Mouse (Mus musculus) heart, postnatal 25 days (tissue): ENCODE measurements around the gene Med16. TPM values are rescaled to one million over a fixed set of nuclear protein-coding genes. Genes with fewer than 3 reads are reported as not detected.

Experiments
- DNase-seq: peaks from one replicate; pipeline ENCODE4 v3.0.0; 2022; ENCODE audit warnings: low spot score
- intact Hi-C: fragments of 180-260 bp; cut with DNase I; formaldehyde crosslinking; loops from one replicate; pipeline ENCODE4 v1.15.1; 2025
- total RNA-seq, 2 experiments: library from RNA; stranded (reverse); gene quantifications; 2 replicates each; pipeline ENCODE4 v1.2.3; 2021

Gene Med16
- 10 to 100 TPM; 49.2 to 50.7 TPM for total RNA-seq

DNA sequence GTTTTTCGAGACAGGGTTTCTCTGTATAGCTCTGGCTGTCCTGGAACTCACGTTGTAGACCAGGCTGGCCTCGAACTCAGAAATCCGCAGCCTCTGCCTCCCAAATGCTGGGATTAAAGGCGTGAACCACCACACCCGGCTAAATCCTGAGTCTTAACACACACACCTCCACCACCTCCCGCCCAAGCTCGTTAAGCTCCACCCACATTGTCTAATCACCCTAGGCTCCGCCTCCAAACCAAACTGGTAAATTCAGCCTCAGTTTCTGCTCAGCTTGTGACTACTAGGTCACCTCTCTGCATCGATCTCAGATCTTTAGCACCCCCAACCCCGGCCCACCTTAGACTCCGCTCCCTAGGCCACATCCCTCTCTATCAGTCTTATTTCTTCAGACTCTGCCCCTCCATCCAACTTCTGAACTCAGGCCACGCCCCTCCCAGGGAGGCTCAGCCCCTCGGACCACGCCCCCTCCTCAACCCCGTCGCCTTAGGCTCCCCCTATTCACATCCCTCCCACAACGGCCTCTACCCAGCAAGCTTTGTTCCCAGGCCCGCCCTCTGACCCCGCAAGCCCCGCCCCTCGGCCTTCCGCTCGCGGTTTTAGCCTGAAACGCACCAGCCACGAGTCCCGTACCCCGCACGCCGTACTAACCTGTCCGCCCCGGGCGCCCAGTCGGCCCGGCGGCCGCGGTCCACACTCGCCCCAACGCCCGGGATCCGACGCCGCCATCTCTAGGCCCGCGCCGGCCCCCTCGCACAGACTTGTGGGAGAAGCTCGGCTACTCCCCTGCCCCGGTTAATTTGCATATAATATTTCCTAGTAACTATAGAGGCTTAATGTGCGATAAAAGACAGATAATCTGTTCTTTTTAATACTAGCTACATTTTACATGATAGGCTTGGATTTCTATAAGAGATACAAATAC is at the start of gene Med16:
TSS of gene Med16 (minus strand) at position 757 of the 925 bp plus-strand sequence.
- DNase-seq, result peak; percentile 93
- intact Hi-C loops, result no loop called here

DNA sequence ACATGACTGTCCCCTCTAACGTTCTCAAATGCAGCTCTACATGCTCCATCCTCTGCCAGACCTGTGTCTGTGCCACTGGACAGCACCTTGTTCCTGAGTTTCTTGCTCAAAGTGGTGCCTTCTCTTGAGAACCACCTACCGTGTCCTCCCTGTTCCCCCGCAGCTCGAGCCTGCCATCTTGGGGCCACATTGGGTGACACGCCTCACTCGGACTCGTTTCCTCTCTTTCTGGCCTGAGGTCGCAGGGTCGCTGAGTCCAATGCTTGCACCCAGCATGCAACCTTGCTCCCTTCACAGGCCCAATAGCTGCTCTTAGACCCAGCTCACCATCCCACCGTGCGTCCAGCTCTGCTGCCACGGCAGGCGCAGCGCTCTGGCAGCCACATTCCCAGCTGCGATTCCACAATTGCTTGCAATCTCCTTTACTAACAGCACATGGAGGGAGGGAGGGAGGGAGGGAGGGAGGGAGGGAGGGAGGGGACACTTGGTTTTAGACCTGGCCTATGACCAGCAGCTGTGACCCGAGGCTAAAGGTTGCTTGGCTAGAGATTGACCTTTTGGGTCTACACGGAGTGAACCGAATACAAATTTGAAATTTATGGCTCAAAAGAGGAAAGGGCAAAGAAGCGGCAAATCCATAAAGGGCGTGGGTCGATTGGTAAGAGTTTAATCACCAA is 49.6 kb upstream of the Med16 start:
- peak; percentile 59 for DNase-seq
- intact Hi-C loops, result loop anchor here (1.0 kb wide), 1 partner anchor 33 kb away; no protein-coding TSS in a partner anchor

GRCm38 (mm10) chr10:79956643-79957154 is 48.0 kb upstream of the Med16 start:
- DNase-seq, result no peak
- intact Hi-C loops, result loop anchor here (2.0 kb wide), 1 partner anchor 122 kb away; no protein-coding TSS in a partner anchor

DNA sequence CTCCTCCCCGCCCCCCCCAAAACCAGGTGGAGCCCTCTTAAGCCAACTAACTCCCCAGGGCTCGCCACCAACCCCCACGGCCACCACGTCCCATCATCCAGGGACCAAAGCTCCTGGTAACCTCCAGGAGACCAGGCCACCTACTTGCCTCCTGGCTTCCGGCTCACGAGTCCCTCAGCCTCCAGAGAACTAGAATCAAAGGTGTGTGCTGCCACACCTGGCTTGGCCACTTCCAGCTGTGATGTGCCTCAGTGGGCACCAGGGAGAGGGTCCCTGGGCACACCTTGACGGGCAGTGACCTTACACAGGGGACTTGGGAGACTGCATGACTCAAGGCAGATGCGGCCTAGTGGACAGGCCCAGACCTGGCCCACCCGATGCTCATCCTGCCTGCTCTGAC is 47.0 kb upstream of the Med16 start:
- intact Hi-C loops, result loop anchor here (2.0 kb wide), 2 partner anchors 63 to 121 kb away; no protein-coding TSS in a partner anchor
- DNase-seq, result no peak

DNA sequence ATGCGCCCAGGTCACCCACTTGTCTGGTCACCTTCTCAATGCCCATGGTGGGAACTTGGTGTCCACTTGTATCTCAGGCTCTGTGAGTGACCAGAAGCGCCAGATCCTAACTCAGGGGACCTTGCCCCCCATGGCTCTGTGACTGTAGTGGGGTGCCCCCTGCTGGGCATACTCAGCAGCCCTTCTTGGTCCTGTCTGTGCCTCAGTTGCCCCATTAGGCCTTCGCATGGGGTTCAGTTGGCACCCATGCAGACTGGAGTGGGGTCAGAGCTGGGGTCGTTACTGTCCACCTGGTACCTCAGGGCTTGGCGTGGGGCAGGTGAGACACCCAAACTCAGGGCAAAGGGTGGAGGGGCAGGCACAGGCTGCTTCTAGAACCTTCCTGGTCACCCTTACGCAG is 45.2 kb upstream of the Med16 start:
- intact Hi-C loops, result loop anchor here (2.0 kb wide), 1 partner anchor 61 kb away; no protein-coding TSS in a partner anchor

GRCm38 (mm10) chr10:79950661-79951060 is 41.9 kb upstream of the Med16 start:
- intact Hi-C loops, result no loop called here
- DNase-seq, result no peak

More for the DNA sequence above, 45.2 kb upstream of the Med16 start:
- DNase-seq, result no peak

DNA sequence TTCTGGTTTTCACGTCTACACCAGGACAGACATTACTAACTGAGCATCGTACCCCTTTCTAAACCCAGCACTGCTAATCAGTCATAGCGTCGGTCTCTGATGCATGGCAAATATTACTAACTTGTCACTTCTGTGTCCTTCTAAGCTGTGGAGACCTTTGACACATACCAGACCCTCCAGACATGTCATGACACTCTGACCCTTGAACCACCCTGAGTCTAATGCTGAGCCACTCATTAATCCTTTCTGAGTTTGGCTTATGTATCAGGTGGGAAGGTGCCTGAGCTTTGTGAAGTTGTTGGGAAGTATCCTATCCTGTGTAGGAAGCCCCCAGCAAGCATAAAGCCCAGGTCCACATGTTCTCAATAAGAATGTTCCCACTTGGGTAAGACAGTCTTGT is 41.1 kb upstream of the Med16 start:
- intact Hi-C loops, result no loop called here
- DNase-seq, result no peak

DNA sequence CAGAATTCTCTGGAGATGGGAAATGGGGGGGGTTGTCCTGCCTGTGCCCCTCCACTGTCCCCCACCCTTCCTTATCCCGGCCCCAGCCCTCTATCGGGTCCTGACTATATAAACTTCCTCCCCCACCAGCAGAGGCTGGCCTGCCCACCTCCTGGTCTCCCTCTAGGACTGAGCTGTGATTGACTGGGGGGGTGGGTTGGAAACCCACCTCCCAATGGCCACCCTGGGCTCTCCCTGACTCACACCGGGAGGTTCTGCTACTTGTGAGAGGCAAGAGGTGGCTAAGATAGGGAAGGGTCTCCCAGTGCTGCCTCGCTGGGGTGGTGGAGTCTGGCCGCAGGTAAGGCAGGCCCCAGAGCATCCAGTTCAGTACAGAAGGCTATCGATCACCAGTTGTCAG is 38.8 kb upstream of the Med16 start:
- intact Hi-C loops, result no loop called here
- no peak for DNase-seq

- DNase-seq, result no peak
- intact Hi-C loops, result no loop called here
Observed at GRCm38 (mm10) chr10:79946752-79947322, 38.1 kb upstream of the Med16 start.

DNA sequence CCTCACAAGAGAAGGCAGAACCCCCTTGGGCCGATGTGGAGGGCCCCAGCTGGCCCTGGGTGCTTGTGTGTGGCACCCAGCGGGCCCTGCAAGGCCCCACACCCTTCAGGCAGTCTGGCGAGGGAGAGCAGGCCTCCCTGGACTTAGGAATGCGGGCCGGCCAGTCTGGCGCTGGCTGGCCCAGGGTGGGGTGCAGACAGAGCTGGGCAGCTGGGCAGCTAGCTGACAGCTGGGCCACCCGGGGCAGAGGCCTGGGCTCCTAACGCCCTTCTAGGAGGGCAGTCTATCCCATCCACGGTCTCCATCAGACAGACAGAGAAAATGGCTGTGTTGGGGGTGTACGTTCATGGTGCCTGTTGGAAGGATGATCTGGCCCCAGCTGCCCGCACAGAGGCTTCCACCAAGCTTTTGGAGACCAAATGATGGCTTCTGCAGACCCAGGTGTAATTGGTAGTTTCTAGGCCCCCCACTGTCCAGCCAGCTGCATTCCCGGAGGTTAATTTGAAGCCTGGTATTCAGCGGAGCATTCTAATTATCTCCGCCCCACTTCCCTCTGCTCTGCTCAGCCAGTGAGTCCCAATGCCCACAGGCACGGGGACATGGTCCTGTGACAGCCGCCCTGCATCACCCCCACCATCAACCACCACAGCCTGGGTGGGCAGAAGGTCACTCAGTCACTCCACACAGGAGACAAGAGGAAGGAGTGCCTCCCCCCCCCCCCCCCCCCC is 36.9 kb upstream of the Med16 start:
- no peak for DNase-seq
- intact Hi-C loops, result no loop called here

DNA sequence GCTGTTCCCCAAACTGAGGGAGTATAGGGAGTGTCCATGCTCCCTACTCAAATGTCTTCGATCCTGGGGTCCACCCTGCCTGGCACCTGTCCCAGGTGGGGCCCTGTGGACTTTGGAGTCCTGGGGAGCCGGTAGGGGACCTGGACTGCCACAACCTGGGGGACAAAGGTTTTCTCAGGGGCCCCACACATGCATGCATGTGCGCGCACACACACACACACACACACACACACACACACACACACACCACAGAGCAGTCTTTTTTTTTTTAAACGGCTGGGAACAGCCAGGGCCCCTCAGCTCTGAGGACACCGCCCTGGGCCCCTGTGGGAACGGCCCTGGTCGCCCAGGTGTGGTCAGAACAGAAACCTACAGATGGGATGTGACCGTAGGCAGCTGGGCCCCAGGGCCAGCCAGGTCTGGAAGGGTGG is 34.8 kb upstream of the Med16 start:
- intact Hi-C loops, result no loop called here
- no peak for DNase-seq

- intact Hi-C loops, result no loop called here
- DNase-seq, result no peak
Observed at GRCm38 (mm10) chr10:79942988-79943387, 34.3 kb upstream of the Med16 start.

- intact Hi-C loops, result no loop called here
- peak; percentile 39 for DNase-seq
Observed at GRCm38 (mm10) chr10:79940749-79941148, 32.0 kb upstream of the Med16 start.

DNA sequence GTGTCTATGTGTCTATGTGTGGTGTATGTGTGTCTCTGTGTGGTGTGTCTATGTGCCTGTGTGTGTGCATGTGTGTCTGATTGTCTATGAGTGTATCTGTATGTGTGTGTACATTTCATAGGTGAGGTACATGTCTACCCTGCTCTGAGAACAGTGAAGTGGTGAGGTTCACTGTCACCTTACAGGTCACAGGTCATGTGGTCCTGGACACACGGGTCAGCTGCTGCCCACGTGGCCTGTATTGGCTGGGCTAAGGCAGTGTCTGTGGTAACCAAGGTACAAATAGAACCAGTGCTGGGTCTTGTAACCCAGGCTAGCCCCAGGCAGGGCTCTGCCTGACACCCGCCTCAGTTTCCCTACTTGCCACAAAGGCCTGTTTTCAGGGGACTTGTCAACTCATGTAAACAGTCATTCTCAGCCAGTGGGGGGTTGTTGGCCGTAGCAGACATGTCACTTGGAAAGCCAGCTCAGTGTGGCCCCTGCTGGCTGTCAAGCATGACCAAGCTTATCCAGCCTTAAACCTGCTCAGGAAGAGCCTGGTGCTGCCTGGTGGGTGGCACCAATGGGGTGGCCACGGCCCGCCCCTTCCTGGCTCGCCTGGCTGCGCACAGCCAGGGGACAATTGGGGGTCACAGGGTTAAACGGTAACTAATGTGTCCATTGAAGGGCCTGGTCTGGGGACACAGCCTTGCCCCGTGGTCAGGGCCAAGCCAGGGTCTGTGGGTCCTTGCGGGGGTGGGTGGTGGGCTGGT is 29.2 kb upstream of the Med16 start:
- intact Hi-C loops, result no loop called here

DNA sequence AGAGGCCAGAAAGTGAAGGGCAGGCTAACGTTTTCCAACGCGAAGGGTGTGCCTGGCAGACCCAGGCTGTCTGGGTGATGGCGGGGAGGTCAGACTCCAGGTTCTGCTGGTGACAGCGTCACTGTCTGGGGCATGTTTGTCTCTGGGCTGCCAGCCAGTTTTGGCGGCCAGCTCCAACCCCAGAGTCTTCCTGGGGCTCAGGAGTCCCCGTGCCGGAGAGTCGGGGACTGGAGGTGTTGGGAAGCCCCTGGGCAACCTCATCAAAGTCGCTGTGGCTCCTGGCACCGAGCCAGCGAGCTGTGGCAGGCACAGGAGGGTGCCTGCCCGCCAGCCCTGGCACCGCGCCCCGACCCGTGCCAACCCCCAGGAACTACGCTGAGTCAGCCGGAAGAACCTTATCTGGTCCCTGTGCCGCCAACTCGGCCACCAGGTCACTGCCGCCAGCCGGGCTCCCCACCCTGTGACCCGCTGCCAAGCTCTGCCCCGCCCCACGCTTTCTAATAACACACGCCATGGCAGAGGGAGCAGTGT is 28.3 kb upstream of the Med16 start:
- intact Hi-C loops, result no loop called here
- DNase-seq, result peak; percentile 63

More for the DNA sequence above, 29.2 kb upstream of the Med16 start:
- no peak for DNase-seq

DNA sequence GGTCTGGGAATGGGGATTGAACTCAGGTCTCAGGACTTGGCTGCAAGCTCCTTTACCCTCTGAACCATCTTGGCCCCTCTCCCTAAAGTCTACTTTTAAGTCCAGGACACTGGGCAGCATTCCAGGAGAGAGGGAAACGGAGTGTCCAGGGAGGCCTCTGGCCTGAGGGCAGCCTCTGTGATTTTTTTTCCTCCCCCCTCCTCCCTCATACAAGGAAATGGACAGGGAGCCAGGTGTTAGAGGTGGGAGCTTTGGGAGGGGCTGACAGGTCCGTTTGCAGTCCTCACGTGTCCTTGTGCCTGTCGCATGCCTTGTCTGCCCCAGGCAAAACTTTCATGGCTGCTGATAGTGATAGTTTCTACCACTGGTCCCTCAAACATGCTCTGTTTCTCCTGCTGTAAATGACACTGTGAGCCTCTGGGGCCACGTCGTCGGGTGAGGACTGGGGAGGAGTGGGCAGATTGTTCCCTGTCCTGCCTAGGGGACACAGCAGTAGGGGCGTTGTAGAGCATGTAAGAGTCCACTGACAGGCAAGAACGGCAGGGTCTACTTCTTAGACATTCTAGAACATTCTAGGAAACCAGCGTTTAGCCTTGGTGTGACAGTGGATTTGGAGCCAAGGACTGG is 27.7 kb upstream of the Med16 start:
- no peak for DNase-seq
- intact Hi-C loops, result no loop called here

GRCm38 (mm10) chr10:79934794-79935569 is 26.3 kb upstream of the Med16 start:
- intact Hi-C loops, result no loop called here
- DNase-seq, result no peak
